Mouse (Mus musculus) T-helper 17 cell (primary cell): ENCODE data around the gene Fam229b.

Experiments used
- in situ Hi-C, 2 experiments: fragments of 300-600 bp; cut with MboI, MseI; formaldehyde crosslinking; loops; 1 replicate in 1 of 2; 2 replicates in 1 of 2; pipeline ENCODE4 v1.15.1; 2025; ENCODE audit warnings: high pct_unique_total_duplicates in 2 of 2

Gene Fam229b

DNA sequence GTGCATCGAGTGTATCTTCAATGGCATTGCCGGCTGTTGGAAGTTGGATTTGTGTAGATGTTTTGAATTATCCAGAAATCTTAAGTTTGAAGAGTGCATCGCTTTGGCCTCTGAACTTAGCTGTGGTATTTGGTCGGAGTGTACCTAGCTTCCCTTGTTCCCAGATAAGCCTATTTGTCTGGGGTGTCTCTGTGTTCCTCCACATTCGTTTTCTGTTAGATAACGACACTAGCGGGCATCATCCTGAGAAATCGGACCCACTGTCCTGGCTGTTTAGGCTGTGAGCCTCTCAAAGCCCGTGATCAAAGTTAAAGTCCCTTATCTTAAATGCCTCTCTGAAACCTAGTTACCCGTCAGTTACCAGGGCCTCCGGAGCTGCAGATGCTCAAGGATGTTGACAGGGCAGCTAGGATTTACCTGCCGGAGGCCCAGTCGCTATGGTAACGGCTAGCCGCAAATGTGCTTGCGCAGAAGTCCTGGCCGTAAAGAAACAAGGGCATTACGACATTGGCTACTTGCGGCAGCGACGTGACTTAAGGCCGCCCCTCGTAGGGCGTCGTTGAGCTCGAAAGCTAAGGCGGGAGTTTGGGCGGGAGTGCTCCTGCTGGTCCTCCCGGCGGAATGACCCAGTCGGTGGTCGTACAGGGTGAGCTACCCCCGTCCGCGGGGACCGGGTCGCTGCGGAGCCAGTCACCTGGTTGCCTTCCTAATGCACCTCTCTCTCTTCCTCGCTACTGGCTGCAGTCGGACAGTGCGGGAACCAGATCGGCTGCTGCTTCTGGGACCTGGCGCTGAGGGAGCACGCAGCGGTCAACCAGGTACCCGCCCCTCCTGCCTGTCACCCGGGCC lies at the start of gene Fam229b, which contains the start of gene Tube1:
Gene Fam229b, minus strand, starts transcription at position 453 of the 849 bp plus-strand sequence.
Gene Tube1, plus strand, starts transcription at position 515 of the 849 bp plus-strand sequence.
- in situ Hi-C loops = no loop called here

GRCm38 (mm10) chr10:39176981-39177380 lies 43.3 kb upstream of the Fam229b start:
- in situ Hi-C loops = loop anchor here in 1 of 2 experiments (5.0 kb wide), 1 partner anchor 345 kb away; no protein-coding TSS in a partner anchor

DNA sequence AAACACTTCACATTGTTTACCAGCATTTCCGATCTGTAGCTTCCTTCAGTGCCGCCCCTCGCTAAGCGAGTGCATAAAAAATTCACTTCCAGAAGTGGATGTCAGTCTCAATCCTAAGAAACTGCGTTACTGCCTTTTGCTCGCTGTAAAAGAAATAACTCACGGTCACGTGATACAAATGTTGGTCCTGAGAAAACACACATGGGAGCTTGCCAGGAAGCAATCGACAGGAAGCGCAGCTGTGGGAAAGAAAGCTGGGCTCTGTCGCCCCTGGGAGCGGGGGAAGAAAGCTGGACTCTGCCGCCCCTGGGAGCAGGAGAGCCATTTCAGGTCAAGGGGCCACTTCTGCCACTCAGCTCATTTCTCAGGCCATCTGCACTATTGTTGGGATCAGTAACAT lies 39.4 kb upstream of the Fam229b start:
- in situ Hi-C loops = loop anchor here (5.0 to 25.0 kb wide), 2 partner anchors 344 to 1014 kb away; no protein-coding TSS in a partner anchor

DNA sequence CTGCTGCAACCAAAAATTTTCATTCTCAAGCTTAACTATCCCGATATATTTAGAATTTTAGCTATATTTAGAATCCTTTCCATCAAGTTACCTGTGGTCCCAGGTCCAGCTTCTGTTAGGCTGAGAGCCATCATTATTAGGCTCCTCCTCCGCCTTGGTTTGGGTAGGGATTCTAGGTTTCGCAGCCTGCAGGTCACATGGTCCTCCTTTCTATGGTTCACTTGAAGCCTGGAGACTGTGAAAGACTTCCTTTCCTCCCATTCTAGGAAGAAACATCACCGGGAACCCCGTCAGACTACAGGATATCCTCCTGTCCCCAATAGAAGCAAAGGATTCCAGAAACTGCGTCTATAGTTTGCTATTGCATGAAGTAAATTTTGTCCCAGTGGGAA lies 38.8 kb upstream of the Fam229b start:
- in situ Hi-C loops = loop anchor here (5.0 to 25.0 kb wide), 2 partner anchors 345 to 1015 kb away; no protein-coding TSS in a partner anchor

- in situ Hi-C loops = loop anchor here (5.0 to 25.0 kb wide), 2 partner anchors 345 to 1015 kb away; no protein-coding TSS in a partner anchor
These were observed 38.2 kb upstream of the Fam229b start for GRCm38 (mm10) chr10:39171603-39172539.

GRCm38 (mm10) chr10:39171134-39171533 lies 37.4 kb upstream of the Fam229b start:
- in situ Hi-C loops = loop anchor here (5.0 to 25.0 kb wide), 2 partner anchors 346 to 1016 kb away; no protein-coding TSS in a partner anchor

DNA sequence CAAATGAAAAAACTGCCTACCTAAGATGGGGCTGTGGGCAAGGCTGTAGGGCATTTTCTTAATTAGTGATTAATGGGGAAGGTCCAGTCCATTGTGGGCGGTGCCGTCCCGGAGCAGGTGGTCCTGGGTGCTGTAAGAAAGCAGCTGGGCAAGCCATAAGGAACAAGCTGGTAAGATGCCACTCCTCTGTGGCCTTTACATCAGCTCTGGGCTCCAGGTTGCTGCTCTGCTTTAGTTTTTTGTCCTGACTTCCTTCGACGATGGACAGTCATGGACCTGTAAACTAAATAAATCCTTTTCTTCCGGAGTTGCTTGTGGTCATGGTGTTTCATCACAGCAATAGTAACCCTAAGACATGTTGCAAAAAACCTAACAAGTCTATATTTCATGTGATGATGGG lies 37.0 kb upstream of the Fam229b start:
- in situ Hi-C loops = loop anchor here (5.0 to 25.0 kb wide), 2 partner anchors 347 to 1017 kb away; no protein-coding TSS in a partner anchor

GRCm38 (mm10) chr10:39170181-39170580 lies 36.5 kb upstream of the Fam229b start:
- in situ Hi-C loops = loop anchor here (5.0 to 25.0 kb wide), 2 partner anchors 347 to 1017 kb away; no protein-coding TSS in a partner anchor

DNA sequence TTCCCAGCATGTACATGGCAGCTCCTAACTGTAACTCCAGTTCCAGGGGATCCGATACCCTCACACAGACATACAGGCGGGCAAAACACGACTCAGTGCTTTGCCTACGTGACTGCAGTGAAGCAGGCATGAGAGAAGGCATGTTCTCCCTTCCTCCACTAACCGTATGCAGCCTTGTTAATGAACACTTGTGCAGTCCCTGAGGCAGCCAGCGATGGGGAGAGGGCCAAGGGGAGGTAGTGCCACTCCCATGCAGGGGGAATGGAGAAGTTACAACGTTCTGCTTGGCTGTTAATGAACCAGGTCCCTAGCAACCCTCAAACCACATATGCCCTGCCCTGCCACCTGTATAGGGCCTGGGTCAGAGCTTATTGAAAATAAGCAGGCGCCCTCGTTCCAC lies 35.9 kb upstream of the Fam229b start:
- in situ Hi-C loops = loop anchor here (5.0 to 25.0 kb wide), 5 partner anchors 348 to 1085 kb away; partner anchors contain the start of gene Gtf3c6 (in 1 of the 2)

GRCm38 (mm10) chr10:39167611-39168010 lies 33.9 kb upstream of the Fam229b start:
- in situ Hi-C loops = loop anchor here (5.0 to 25.0 kb wide), 4 partner anchors 557 to 1087 kb away; partner anchors contain the start of gene Gtf3c6 (in 1 of the 2)

DNA sequence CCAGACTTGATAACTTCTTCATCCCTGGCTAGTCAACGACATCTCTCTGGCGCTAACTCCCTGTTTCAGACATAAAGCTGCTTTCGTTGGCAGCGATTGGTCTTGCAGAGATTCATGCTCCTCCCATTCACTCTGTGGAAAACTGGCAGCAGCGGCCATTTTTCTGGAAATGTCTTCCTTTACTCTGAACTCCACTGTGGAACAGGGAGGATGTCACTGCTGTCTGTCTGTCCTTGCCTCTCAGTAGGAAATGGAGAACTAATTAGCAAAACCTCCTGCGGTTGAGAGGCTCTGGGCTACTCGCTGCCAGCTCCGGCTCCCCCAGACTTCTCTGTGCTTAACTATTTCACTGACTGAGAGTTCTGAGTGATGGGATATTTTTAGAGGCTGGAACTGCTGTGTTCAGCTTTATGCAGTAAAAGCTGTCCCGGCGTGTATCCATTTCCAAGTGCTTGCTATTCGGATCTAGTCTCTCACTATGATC lies 32.0 kb upstream of the Fam229b start:
- in situ Hi-C loops = loop anchor here (5.0 to 25.0 kb wide), 4 partner anchors 559 to 1089 kb away; partner anchors contain the start of gene Gtf3c6 (in 1 of the 2)

GRCm38 (mm10) chr10:39163694-39164093 lies 30.0 kb upstream of the Fam229b start, which contains the start of gene Ccn6:
Gene Ccn6, minus strand, starts transcription at chr10:39163794.
- in situ Hi-C loops = loop anchor here (10.0 to 25.0 kb wide), 3 partner anchors 561 to 1091 kb away; partner anchors contain the start of gene Gtf3c6 (in 1 of the 2)

DNA sequence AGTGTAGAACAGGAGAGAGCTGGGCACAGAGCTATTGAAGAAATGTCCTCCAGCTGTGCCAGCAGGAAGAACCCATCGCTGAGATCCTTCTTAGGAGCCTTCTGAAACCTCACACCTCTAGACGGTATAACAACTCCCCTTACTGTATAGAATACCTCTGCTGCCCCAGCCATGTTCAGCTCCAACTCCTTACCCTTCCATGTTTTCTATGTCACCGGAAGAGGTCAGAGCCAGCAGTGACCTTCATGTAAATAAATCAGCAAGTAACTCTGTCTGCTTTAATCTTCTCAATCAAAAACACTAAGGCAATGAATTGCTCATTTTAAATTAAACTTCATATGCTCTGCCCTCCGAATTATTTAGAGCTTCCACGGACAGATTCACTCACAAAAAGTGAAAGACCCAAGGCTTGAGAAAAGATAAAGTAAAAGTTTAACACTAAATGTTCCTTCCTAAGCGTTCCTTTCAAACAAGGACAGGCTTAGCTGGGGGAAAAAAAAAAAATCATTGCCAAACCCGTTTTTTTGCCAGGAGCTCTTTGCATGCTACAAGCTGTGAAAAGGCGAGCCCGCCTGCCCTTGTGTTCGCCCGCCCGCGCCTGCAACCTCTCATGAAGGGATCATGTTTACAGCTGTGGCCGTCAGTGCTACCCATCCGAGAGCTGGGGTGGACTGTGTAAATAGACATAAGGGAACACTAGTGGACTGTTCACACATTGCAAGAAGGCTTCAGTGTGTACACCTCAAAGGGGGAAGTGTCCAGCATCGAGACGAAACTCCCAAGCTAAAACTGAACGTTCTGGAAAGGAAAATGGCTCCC lies 29.2 kb upstream of the Fam229b start:
- in situ Hi-C loops = loop anchor here (10.0 to 25.0 kb wide), 3 partner anchors 562 to 1092 kb away; partner anchors contain the start of gene Gtf3c6 (in 1 of the 2)

- in situ Hi-C loops = loop anchor here (10.0 to 25.0 kb wide), 3 partner anchors 563 to 1093 kb away; partner anchors contain the start of gene Gtf3c6 (in 1 of the 2)
These were observed 27.7 kb upstream of the Fam229b start for GRCm38 (mm10) chr10:39161406-39161805.

- in situ Hi-C loops = loop anchor here in 1 of 2 experiments (25.0 kb wide), 1 partner anchor 1029 kb away; no protein-coding TSS in a partner anchor
These were observed 24.6 kb upstream of the Fam229b start for GRCm38 (mm10) chr10:39158306-39158705.

DNA sequence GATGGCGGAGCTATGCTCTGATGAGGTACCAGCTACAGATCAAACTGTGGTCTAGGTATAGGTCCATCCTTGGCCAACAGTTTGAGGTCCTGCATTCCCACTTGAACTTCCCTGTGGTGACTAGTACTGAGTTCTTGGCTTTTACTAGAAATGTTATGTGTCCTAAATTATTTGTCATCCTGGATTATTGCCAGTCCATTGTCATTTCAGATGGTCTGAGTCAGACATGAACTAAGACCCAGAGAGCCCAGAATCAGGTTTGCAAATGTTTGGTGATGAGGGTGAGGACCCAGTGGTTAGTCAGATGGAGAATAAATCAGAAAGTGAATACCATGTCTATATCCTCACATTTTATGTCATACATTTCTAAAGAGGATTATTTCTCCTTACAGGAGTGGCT lies 23.6 kb upstream of the Fam229b start:
- in situ Hi-C loops = loop anchor here in 1 of 2 experiments (25.0 kb wide), 1 partner anchor 1030 kb away; no protein-coding TSS in a partner anchor

- in situ Hi-C loops = loop anchor here in 1 of 2 experiments (25.0 kb wide), 1 partner anchor 1031 kb away; no protein-coding TSS in a partner anchor
These were observed 23.0 kb upstream of the Fam229b start for GRCm38 (mm10) chr10:39156719-39157118.

DNA sequence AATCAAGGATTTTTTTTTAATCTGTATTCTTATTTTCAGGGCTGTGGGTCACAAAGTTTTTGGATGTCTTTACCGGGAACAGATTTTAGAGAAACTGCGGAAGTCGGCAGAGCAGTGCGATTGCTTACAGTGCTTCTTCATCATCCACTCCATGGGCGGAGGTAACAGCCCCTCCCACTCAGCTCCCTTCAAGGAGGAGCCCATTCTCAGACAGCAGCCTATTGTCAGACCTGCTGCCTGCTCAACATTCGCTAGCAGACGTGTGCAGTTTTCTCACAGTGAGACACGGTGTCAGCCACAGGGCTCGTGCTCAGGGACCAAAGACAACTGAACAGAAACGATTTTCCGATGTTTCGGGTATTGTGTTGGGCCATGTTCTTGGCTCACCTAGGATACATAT lies 8.5 kb upstream of the Fam229b start:
- in situ Hi-C loops = no loop called here

GRCm38 (mm10) chr10:39141401-39141800 lies 7.7 kb upstream of the Fam229b start:
- in situ Hi-C loops = no loop called here
